Mouse (Mus musculus) MEL (cell line): Measurements from ENCODE around the gene Ruvbl2. TPM values are rescaled to one million over a fixed set of nuclear protein-coding genes. Genes with fewer than 3 reads are reported as not detected.

Source experiments
- DNase-seq: peaks from one replicate; pipeline ENCODE4 v3.0.0; 2011; ENCODE audit warnings: low read depth, low spot score
- H3K27ac ChIP-seq: 2 replicates; pipeline ENCODE4 v1.5.1; 2012; ENCODE audit warnings: low read depth, mild to moderate bottlenecking, control low read depth, low read length, moderate library complexity; ENCODE audit not compliant: control insufficient read depth
- H3K27me3 ChIP-seq, 2 experiments: fragments of 150-350 bp in 1 of 2; sonication (generic) in 1 of 2; 2 replicates each; pipeline ENCODE4 v1.6.1; 2012; ENCODE audit warnings: low read length in 2 of 2, mild to moderate bottlenecking in 2 of 2, improper control_type of control experiment in 1 of 2, moderate library complexity in 1 of 2; ENCODE audit not compliant: insufficient read depth in 2 of 2, control insufficient read depth in 1 of 2
- H3K36me3 ChIP-seq, 2 experiments: 2 replicates each; pipeline ENCODE4 v1.6.1; 2012 to 2014; ENCODE audit warnings: low read length in 2 of 2, improper control_type of control experiment in 1 of 2, inconsistent platforms in 1 of 2, mild to moderate bottlenecking in 1 of 2; ENCODE audit not compliant: insufficient read depth in 2 of 2, control insufficient read depth in 1 of 2
- H3K4me1 ChIP-seq, 2 experiments: fragments of 150-350 bp in 1 of 2; sonication (generic) in 1 of 2; 2 replicates each; pipeline ENCODE4 v1.6.1; 2012; ENCODE audit warnings: low read length in 2 of 2, improper control_type of control experiment in 1 of 2, mild to moderate bottlenecking in 1 of 2; ENCODE audit not compliant: insufficient read depth in 2 of 2, control insufficient read depth in 1 of 2
- H3K4me3 ChIP-seq, 2 experiments: fragments of 150-350 bp in 1 of 2; sonication (generic) in 1 of 2; 2 replicates each; pipeline ENCODE4 v1.5.1; 2012; ENCODE audit warnings: low read depth in 2 of 2, low read length in 2 of 2, mild to moderate bottlenecking in 2 of 2, moderate library complexity in 2 of 2, control low read depth in 1 of 2, improper control_type of control experiment in 1 of 2; ENCODE audit not compliant: control insufficient read depth in 1 of 2, insufficient read depth in 1 of 2
- H3K79me2 ChIP-seq: 2 replicates; pipeline ENCODE4 v1.6.1; 2012; ENCODE audit warnings: mild to moderate bottlenecking, low read length, moderate library complexity; ENCODE audit not compliant: control insufficient read depth, poor library complexity, insufficient read depth
- H3K9ac ChIP-seq: 2 replicates; pipeline ENCODE4 v1.6.1; 2012; ENCODE audit warnings: low read depth, mild to moderate bottlenecking, control low read depth, low read length, moderate library complexity; ENCODE audit not compliant: control insufficient read depth, poor library complexity, severe bottlenecking
- H3K9me3 ChIP-seq: fragments of 150-350 bp; sonication (generic); replicated peaks from 2 replicates; pipeline ENCODE4 v1.6.1; 2012; ENCODE audit warnings: mild to moderate bottlenecking, low read length, improper control_type of control experiment, moderate library complexity; ENCODE audit not compliant: insufficient read depth
- BHLHE40 ChIP-seq: IDR thresholded peaks from 2 replicates; pipeline ENCODE4 v1.6.1; 2012; ENCODE audit warnings: low read depth, mild to moderate bottlenecking, inconsistent platforms, low read length, improper control_type of control experiment, borderline replicate concordance
- CHD2 ChIP-seq: IDR thresholded peaks from 2 replicates; pipeline ENCODE4 v1.6.1; 2011; ENCODE audit warnings: low read length, improper control_type of control experiment
- CTCF ChIP-seq, 3 experiments: IDR thresholded peaks in 2 of 3; conservative IDR thresholded peaks in 1 of 3; 2 replicates each; pipeline ENCODE4 v1.5.1; 2011 to 2012; ENCODE audit warnings: low read length in 3 of 3, low read depth in 2 of 3, mild to moderate bottlenecking in 2 of 3, improper control_type of control experiment in 1 of 3, inconsistent platforms in 1 of 3, mixed read lengths in 1 of 3, moderate library complexity in 1 of 3; ENCODE audit not compliant: control insufficient read depth in 1 of 3, insufficient read depth in 1 of 3, poor library complexity in 1 of 3, severe bottlenecking in 1 of 3
- EP300 ChIP-seq, 2 experiments: IDR thresholded peaks; 2 replicates each; pipeline ENCODE4 v1.6.1; 2011; ENCODE audit warnings: improper control_type of control experiment in 2 of 2, low read length in 2 of 2, low read depth in 1 of 2, mild to moderate bottlenecking in 1 of 2
- ETS1 ChIP-seq: IDR thresholded peaks from 2 replicates; pipeline ENCODE4 v1.6.1; 2012; ENCODE audit warnings: low read depth, mild to moderate bottlenecking, inconsistent platforms, low read length, improper control_type of control experiment, moderate library complexity
- GABPA ChIP-seq: IDR thresholded peaks from 2 replicates; pipeline ENCODE4 v1.6.1; 2012; ENCODE audit warnings: low read depth, mild to moderate bottlenecking, inconsistent platforms, low read length, improper control_type of control experiment, moderate library complexity
- HCFC1 ChIP-seq: IDR thresholded peaks from 2 replicates; pipeline ENCODE4 v1.6.1; 2012; ENCODE audit warnings: low read depth, mild to moderate bottlenecking, inconsistent platforms, low read length, improper control_type of control experiment, moderate library complexity
- MAFK ChIP-seq: IDR thresholded peaks from 2 replicates; pipeline ENCODE4 v1.6.1; 2011; ENCODE audit warnings: low read depth, mild to moderate bottlenecking, low read length, improper control_type of control experiment, borderline replicate concordance
- MXI1 ChIP-seq: IDR thresholded peaks from 2 replicates; pipeline ENCODE4 v1.6.1; 2011; ENCODE audit warnings: mild to moderate bottlenecking, low read depth, low read length, improper control_type of control experiment
- MYC ChIP-seq: IDR thresholded peaks from 2 replicates; pipeline ENCODE4 v1.6.1; 2011; ENCODE audit warnings: low read depth, mild to moderate bottlenecking, low read length, improper control_type of control experiment, moderate library complexity
- NELFE ChIP-seq: IDR thresholded peaks from 2 replicates; pipeline ENCODE4 v1.6.1; 2011; ENCODE audit warnings: low read depth, low read length, improper control_type of control experiment
- RAD21 ChIP-seq: IDR thresholded peaks from 2 replicates; pipeline ENCODE4 v1.6.1; 2011; ENCODE audit warnings: mild to moderate bottlenecking, low read depth, low read length, improper control_type of control experiment
- SIN3A ChIP-seq: IDR thresholded peaks from 2 replicates; pipeline ENCODE4 v1.6.1; 2012; ENCODE audit warnings: low read length, improper control_type of control experiment, inconsistent platforms
- SMC3 ChIP-seq: IDR thresholded peaks from 2 replicates; pipeline ENCODE4 v1.6.1; 2011; ENCODE audit warnings: low read depth, low read length, improper control_type of control experiment
- TBP ChIP-seq: IDR thresholded peaks from 2 replicates; pipeline ENCODE4 v1.8.0; 2011; ENCODE audit warnings: low read depth, low read length, improper control_type of control experiment
- USF1 ChIP-seq: IDR thresholded peaks from 2 replicates; pipeline ENCODE4 v1.6.1; 2014; ENCODE audit warnings: low read depth, mild to moderate bottlenecking, inconsistent platforms, low read length, improper control_type of control experiment, moderate library complexity
- ZC3H11A ChIP-seq: IDR thresholded peaks from 2 replicates; pipeline ENCODE4 v1.6.1; 2012; ENCODE audit warnings: low read depth, mild to moderate bottlenecking, inconsistent platforms, low read length, improper control_type of control experiment
- ZKSCAN1 ChIP-seq: IDR thresholded peaks from 2 replicates; pipeline ENCODE4 v1.6.1; 2012; ENCODE audit warnings: low read depth, mild to moderate bottlenecking, inconsistent platforms, low read length, improper control_type of control experiment, moderate library complexity
- ZMIZ1 ChIP-seq: IDR thresholded peaks from 2 replicates; pipeline ENCODE4 v1.6.1; 2012; ENCODE audit warnings: low read depth, mild to moderate bottlenecking, inconsistent platforms, low read length, improper control_type of control experiment, moderate library complexity
- ZNF384 ChIP-seq: IDR thresholded peaks from 2 replicates; pipeline ENCODE4 v1.6.1; 2012; ENCODE audit warnings: low read depth, mild to moderate bottlenecking, inconsistent platforms, low read length, improper control_type of control experiment
- polyA plus RNA-seq, 2 experiments: library from polyadenylated mRNA; stranded (reverse) in 1 of 2; unstranded in 1 of 2; fragments of >175 nt in 1 of 2; fragments of >200 nt in 1 of 2; gene quantifications; 2 replicates each; pipeline versions ENCODE4 v1.2.1 to v1.2.4; 2012; ENCODE audit warnings: low replicate concordance in 2 of 2, low read depth in 1 of 2; ENCODE audit not compliant: insufficient read length in 2 of 2, insufficient read depth in 1 of 2, missing spikeins in 1 of 2
- total RNA-seq: library from RNA; depleted of rRNA; stranded (reverse); fragments of 300-350 nt; gene quantifications from 2 replicates; pipeline ENCODE4 v1.2.3, GENCODE M21; 2012

The Ruvbl2 gene
- total and polyA plus RNA-seq, 3 experiments: 434 to 758 TPM; not detected in 1

GRCm38 (mm10) chr7:45470869-45471268 is 33.0 kb upstream of the Ruvbl2 start:
- Histone ChIP-seq H3K79me2 (peaks cover 10% of the 10 kb centered on the region), H3K36me3 (peaks cover 0 to 16% of the 10 kb centered on the region in 2 experiments; a peak in 2 of 4 replicates), H3K4me1 (peaks cover 3 to 31% of the 10 kb centered on the region in 2 experiments), H3K27me3 (no peaks in the 10 kb centered on the region), H3K9ac (peak overlapping the region; percentile 31), H3K4me3 (no peak overlapping the region), H3K27ac (no peak overlapping the region), H3K9me3 (no peaks in the 10 kb centered on the region)
- DNase-seq: peak; percentile 89
- TF ChIP-seq ZNF384: peak; percentile 52; the same call in 1 of the 2 replicates
- peak; percentile 46 to 90 (median 82) for TF ChIP-seq CTCF (IDR thresholded peaks at IDR 0.05 in 2 of 3, conservative IDR thresholded peaks at IDR 0.05 in 1 of 3; ENCODE audit: control insufficient read depth in 1 of 3, insufficient read depth in 1 of 3, low read depth in 2 of 3, low read length in 3 of 3, poor library complexity in 1 of 3, severe bottlenecking in 1 of 3)
- TF ChIP-seq ZKSCAN1: no peak
- peak; percentile 87 for TF ChIP-seq ZC3H11A
- peak; percentile 68 for TF ChIP-seq HCFC1
- peak; percentile 82 for TF ChIP-seq SIN3A
- no peak for TF ChIP-seq EP300 (IDR thresholded peaks at IDR 0.05; ENCODE audit: low read depth in 1 of 2, low read length in 2 of 2)
- TF ChIP-seq MXI1: peak; percentile 55; the same call in 1 of the 2 replicates
- TF ChIP-seq USF1: no peak
- TF ChIP-seq RAD21: peak; percentile 86
- TF ChIP-seq GABPA: no peak
- TF ChIP-seq ETS1: 0 out of 2 replicates have a peak, but pooled peaks have one; percentile 10
- 0 out of 2 replicates have a peak, but pooled peaks have one; percentile 26 for TF ChIP-seq BHLHE40
- TF ChIP-seq SMC3: peak; percentile 82
- peak; percentile 63; the same call in 1 of the 2 replicates for TF ChIP-seq MYC

- no peak for TF ChIP-seq MAFK
- no peak for TF ChIP-seq CHD2
- no peak for TF ChIP-seq TBP
- TF ChIP-seq ZMIZ1: no peak
- TF ChIP-seq ZNF384: peak; percentile 33; the same call in 1 of the 2 replicates
- TF ChIP-seq NELFE: no peak
- TF ChIP-seq ZC3H11A: 0 out of 2 replicates have a peak, but pooled peaks have one; percentile 7
- H3K36me3 ChIP-seq: peaks cover 2 to 13% of the 10 kb centered on the region in 2 experiments; a peak in 3 of 4 replicates
- H3K79me2 ChIP-seq: peaks cover 19% of the 10 kb centered on the region
- DNase-seq: no peak
- peak overlapping the region; percentile 42 for H3K9ac ChIP-seq
- peak overlapping the region; percentile 80 to 87 for H3K4me3 ChIP-seq
- no peak overlapping the region for H3K27ac ChIP-seq
- no peaks in the 10 kb centered on the region for H3K27me3 ChIP-seq
- H3K4me1 ChIP-seq: peaks cover 2 to 30% of the 10 kb centered on the region in 2 experiments; a peak in 3 of 4 replicates
- no peaks in the 10 kb centered on the region for H3K9me3 ChIP-seq
Measured at GRCm38 (mm10) chr7:45467090-45467670, 29.3 kb upstream of the Ruvbl2 start.
